Mouse (Mus musculus): ENCODE results near the gene Cep170.

- TF ChIP-seq EP300 (IDR thresholded peaks at IDR 0.05; ENCODE audit: low read depth) (no peak), CTCF (IDR thresholded peaks at IDR 0.05; ENCODE audit: low read depth) (no peak)
Observed at GRCm38 (mm10) chr1:176814036-176814420, at the start of gene Cep170.

All from heart, postnatal 0 days (tissue).